Mouse (Mus musculus): ENCODE measurements at regions not wholly inside any gene's neighbourhood (a gene's known extent, or its start where the extent isn't known, plus 50 kb on each side); places are given as distances from the start of the nearest gene placed in this dataset.

DNA sequence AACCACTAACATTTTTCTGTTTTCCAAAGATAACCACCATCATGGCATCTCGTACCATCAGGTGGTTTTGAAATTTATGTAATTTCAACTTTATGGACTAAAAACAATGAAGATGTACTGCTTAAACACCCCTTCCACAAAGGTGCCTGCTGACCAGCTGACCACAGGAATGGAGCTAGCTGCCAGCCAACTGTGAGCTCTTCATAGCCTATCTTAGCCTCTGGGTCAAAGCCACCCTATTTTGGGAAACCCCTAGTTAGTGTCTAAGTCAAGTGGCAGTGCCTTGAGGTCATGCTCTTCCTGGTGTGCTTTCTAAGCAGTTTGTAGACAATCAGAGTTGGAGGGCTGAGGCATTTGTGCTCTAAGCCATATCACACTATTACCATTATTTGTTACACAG lies 364.8 kb downstream of the Pdgfc start:
- ATAC-seq (ENCODE audit: insufficient read depth, low FRiP score, low TSS enrichment), result no peak

DNA sequence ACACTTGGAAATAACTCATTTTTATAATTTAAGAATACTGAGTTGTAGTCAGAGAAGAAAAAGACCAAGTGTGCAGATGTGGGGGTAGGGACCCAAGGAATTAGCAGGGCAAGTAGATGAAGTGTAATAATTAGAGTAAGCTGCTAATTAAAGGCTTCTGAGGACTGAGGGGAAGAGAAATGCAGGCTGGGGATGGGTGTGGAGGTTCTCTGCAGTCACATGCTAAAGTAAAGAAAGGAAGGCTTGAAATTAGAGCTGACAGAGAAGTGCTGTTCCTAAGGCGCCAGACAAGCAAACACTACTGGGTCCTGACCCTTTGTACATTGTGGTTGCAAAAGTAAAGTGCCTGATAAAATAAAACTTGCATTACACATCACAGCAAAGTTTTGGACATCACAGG lies 372.7 kb downstream of the Pdgfc start:
- H3K27ac ChIP-seq (ENCODE audit: low read depth, low read length), result no peak overlapping the region
- H3K9me3 ChIP-seq (ENCODE audit: control insufficient read depth, low read length), result no peaks in the 10 kb centered on the region
- WGBS, result 60% methylated on average over 1 of the region's 1 CpGs
- DNase-seq (ENCODE audit: low spot score) (no peak), ATAC-seq (ENCODE audit: insufficient read depth, low FRiP score, low TSS enrichment) (no peak)
- no peak overlapping the region for H3K4me2 ChIP-seq (ENCODE audit: low read depth)
- no peaks in the 10 kb centered on the region for H3K4me1 ChIP-seq (ENCODE audit: control insufficient read depth, insufficient read depth, low read length)
- no peaks in the 10 kb centered on the region for H3K27me3 ChIP-seq (ENCODE audit: control insufficient read depth, insufficient read depth, low read length)
- H3K9ac ChIP-seq (ENCODE audit: low read length), result no peak overlapping the region
- H3K36me3 ChIP-seq (ENCODE audit: control insufficient read depth, insufficient read depth, low read length), result no peaks in the 10 kb centered on the region
- H3K4me3 ChIP-seq (ENCODE audit: low read depth, low read length), result no peak overlapping the region

More for the DNA sequence above, 364.8 kb downstream of the Pdgfc start:
- H3K27me3 ChIP-seq (ENCODE audit: control insufficient read depth, insufficient read depth, low read length), result no peaks in the 10 kb centered on the region
- H3K9me3 ChIP-seq (ENCODE audit: control insufficient read depth, low read length), result no peaks in the 10 kb centered on the region
- H3K36me3 ChIP-seq (ENCODE audit: control insufficient read depth, insufficient read depth, low read length), result no peaks in the 10 kb centered on the region
- H3K4me3 ChIP-seq (ENCODE audit: low read depth, low read length), result no peak overlapping the region
- 76% methylated on average over 1 of the region's 1 CpGs for WGBS
- H3K4me1 ChIP-seq (ENCODE audit: control insufficient read depth, insufficient read depth, low read length), result no peaks in the 10 kb centered on the region
- no peak overlapping the region for H3K4me2 ChIP-seq (ENCODE audit: low read depth)
- no peak overlapping the region for H3K27ac ChIP-seq (ENCODE audit: low read depth, low read length)
- DNase-seq (ENCODE audit: low spot score), result no peak
- no peak overlapping the region for H3K9ac ChIP-seq (ENCODE audit: low read length)

DNA sequence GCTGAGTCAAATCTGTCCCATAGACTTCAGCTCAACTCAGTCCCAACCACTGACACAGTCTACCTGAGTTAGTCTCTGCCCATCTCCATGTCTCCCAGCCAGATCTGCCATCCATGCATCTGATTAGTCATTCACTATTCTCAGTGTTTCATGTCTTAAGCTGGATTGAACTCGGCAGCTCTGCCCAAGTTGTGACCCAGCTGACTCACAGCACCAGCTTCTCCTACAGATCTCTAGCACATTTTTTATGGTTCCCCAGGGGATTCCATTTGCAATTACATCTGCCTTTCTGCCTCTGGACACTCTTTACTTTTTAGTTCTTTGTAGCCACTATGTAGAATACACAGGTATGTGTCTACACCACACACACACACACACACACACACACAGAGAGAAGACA lies 385.7 kb downstream of the Pdgfc start:
- no peak for DNase-seq (ENCODE audit: low spot score)
- Histone ChIP-seq H3K9ac (ENCODE audit: low read length) (no peak overlapping the region), H3K27me3 (ENCODE audit: control insufficient read depth, insufficient read depth, low read length) (no peaks in the 10 kb centered on the region), H3K9me3 (ENCODE audit: control insufficient read depth, low read length) (no peaks in the 10 kb centered on the region), H3K4me1 (ENCODE audit: control insufficient read depth, insufficient read depth, low read length) (no peaks in the 10 kb centered on the region), H3K4me3 (ENCODE audit: low read depth, low read length) (no peak overlapping the region), H3K27ac (ENCODE audit: low read depth, low read length) (no peak overlapping the region), H3K4me2 (ENCODE audit: low read depth) (no peak overlapping the region), H3K36me3 (ENCODE audit: control insufficient read depth, insufficient read depth, low read length) (no peaks in the 10 kb centered on the region)
- ATAC-seq (ENCODE audit: insufficient read depth, low FRiP score, low TSS enrichment), result no peak
- 60% methylated on average over 1 of the region's 1 CpGs for WGBS

DNA sequence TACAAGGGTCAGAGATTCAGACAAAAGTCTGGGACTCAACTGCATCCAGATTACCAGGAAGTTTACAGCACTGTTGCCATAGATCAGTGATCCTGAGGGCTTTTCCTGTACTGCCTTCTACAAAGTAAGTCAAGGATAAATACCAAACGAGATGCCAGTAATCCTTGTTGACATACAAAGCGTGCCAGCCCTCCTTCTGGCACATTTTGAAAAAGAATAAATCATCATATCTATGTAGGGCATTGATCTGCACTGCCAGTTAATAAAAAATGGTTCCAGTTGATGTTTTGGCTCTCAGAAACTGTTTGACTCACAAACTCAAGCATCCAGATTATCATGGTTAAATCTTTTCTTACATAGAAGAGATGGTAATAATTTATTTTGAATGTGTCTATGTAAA lies 390.5 kb downstream of the Pdgfc start:
- no peak for ATAC-seq (ENCODE audit: insufficient read depth, low FRiP score, low TSS enrichment)
- Histone ChIP-seq H3K4me3 (ENCODE audit: low read depth, low read length) (no peak overlapping the region), H3K9me3 (ENCODE audit: control insufficient read depth, low read length) (no peaks in the 10 kb centered on the region), H3K27ac (ENCODE audit: low read depth, low read length) (no peak overlapping the region), H3K36me3 (ENCODE audit: control insufficient read depth, insufficient read depth, low read length) (no peaks in the 10 kb centered on the region), H3K9ac (ENCODE audit: low read length) (no peak overlapping the region), H3K4me1 (ENCODE audit: control insufficient read depth, insufficient read depth, low read length) (no peaks in the 10 kb centered on the region), H3K4me2 (ENCODE audit: low read depth) (no peak overlapping the region), H3K27me3 (ENCODE audit: control insufficient read depth, insufficient read depth, low read length) (no peaks in the 10 kb centered on the region)
- 67% methylated on average over 2 of the region's 2 CpGs for WGBS
- no peak for DNase-seq (ENCODE audit: low spot score)
